Mouse (Mus musculus) right cerebral cortex, postnatal 10 days (tissue): ENCODE data around the gene Uqcc1.
"Not testable (repeated sequence)": the region's sequence is repeated elsewhere in the genome, so short reads cannot be mapped to it uniquely, and the experiment has no call there.

Source experiments
- DNase-seq, 2 experiments: peaks; one replicate each; pipeline ENCODE4 v3.0.0; 2021; ENCODE audit warnings: low spot score in 2 of 2

The Uqcc1 gene

GRCm38 (mm10) chr2:155860102-155860501, 70.0 kb downstream of the Uqcc1 start:
- no peak for DNase-seq

- DNase-seq: no peak
These were observed 77.6 kb downstream of the Uqcc1 start for GRCm38 (mm10) chr2:155852536-155852935.

GRCm38 (mm10) chr2:155850120-155850519, 80.0 kb downstream of the Uqcc1 start:
- DNase-seq: no peak

- no peak for DNase-seq
These were observed 80.6 kb downstream of the Uqcc1 start for GRCm38 (mm10) chr2:155849464-155849863.

- peak; percentile 73 to 83 for DNase-seq
These were observed 81.8 kb downstream of the Uqcc1 start for GRCm38 (mm10) chr2:155848291-155848690.

- DNase-seq: no peak
These were observed 83.2 kb downstream of the Uqcc1 start for GRCm38 (mm10) chr2:155846930-155847329.

GRCm38 (mm10) chr2:155838961-155839360, 91.1 kb downstream of the Uqcc1 start:
- DNase-seq: no peak

GRCm38 (mm10) chr2:155837961-155838360, 92.1 kb downstream of the Uqcc1 start:
- no peak for DNase-seq

- DNase-seq: no peak
These were observed 95.4 kb downstream of the Uqcc1 start, which contains the start of gene Fam83c for GRCm38 (mm10) chr2:155834732-155835131. Gene Fam83c, minus strand, starts transcription at chr2:155834854.

GRCm38 (mm10) chr2:155832087-155832486, 98.0 kb downstream of the Uqcc1 start:
- DNase-seq: not testable (repeated sequence)

- no peak for DNase-seq
These were observed 98.8 kb downstream of the Uqcc1 start for GRCm38 (mm10) chr2:155831302-155831701.

GRCm38 (mm10) chr2:155830841-155831240, 99.3 kb downstream of the Uqcc1 start:
- DNase-seq: no peak

GRCm38 (mm10) chr2:155826630-155827424, 103.3 kb downstream of the Uqcc1 start, which contains the start of gene Eif6:
Gene Eif6, minus strand, starts transcription at chr2:155826925.
- peak; percentile 90 to 92 for DNase-seq

- no peak for DNase-seq
These were observed 104.0 kb downstream of the Uqcc1 start for GRCm38 (mm10) chr2:155825904-155826629.

- DNase-seq: no peak
These were observed 106.4 kb downstream of the Uqcc1 start for GRCm38 (mm10) chr2:155823722-155824121.

GRCm38 (mm10) chr2:155820779-155821178, 109.3 kb downstream of the Uqcc1 start:
- no peak for DNase-seq

GRCm38 (mm10) chr2:155819449-155820251, 110.5 kb downstream of the Uqcc1 start:
- DNase-seq: no peak

- DNase-seq: no peak
These were observed 110.9 kb downstream of the Uqcc1 start, which contains the start of gene BC029722 for GRCm38 (mm10) chr2:155819392-155819448. Gene BC029722, minus strand, starts transcription at chr2:155819426.

- peak; percentile 95 for DNase-seq
These were observed 111.3 kb downstream of the Uqcc1 start for GRCm38 (mm10) chr2:155818596-155819391.

GRCm38 (mm10) chr2:155817301-155818245, 112.5 kb downstream of the Uqcc1 start:
- DNase-seq: no peak

- no peak for DNase-seq
These were observed 113.9 kb downstream of the Uqcc1 start for GRCm38 (mm10) chr2:155816179-155816578.
